Mouse (Mus musculus): ENCODE results near the gene Magohb. TPM values are rescaled to one million over a fixed set of nuclear protein-coding genes. Genes with fewer than 3 reads are reported as not detected.

The Magohb gene
- total RNA-seq (2023), result 11.5 TPM

GRCm38 (mm10) chr6:131292991-131293788 lies at the start of gene Magohb:
Magohb (minus strand) TSS chr6:131293244.

GRCm38 (mm10) chr6:131247206-131247605 lies 45.8 kb downstream of the Magohb start, which contains the start of gene Klra2:
Klra2 (minus strand) TSS chr6:131247362.

Other genes with a start within 250 kb of the Magohb start
- 1.2 TPM for gene Klra2, start 45.9 kb downstream of the Magohb start, total RNA-seq (2023)
- gene Styk1, start 60.4 kb upstream of the Magohb start, total RNA-seq (2023), result not detected
- 14.1 TPM for gene Ybx3, start 95.2 kb upstream of the Magohb start, total RNA-seq (2023)
- not detected for gene 5430401F13Rik, start 193.2 kb upstream of the Magohb start, total RNA-seq (2023)
- not detected for gene Gm6619, start 193.2 kb upstream of the Magohb start, total RNA-seq (2023)